Mouse (Mus musculus) neural tube, embryonic 11.5 days (tissue): ENCODE measurements around the gene Pde4d. TPM values are rescaled to one million over a fixed set of nuclear protein-coding genes. Genes with fewer than 3 reads are reported as not detected.

ENCODE experiments used
- ATAC-seq: fragments of 200-750 bp; cut with Nextera tagmentation; 2 replicates; pipeline ENCODE4 v1.8.0; 2017; ENCODE audit warnings: moderate number of reproducible peaks, mild to moderate bottlenecking, moderate TSS enrichment, moderate library complexity; ENCODE audit not compliant: insufficient read depth, low FRiP score, low TSS enrichment
- DNase-seq: peaks from one replicate; pipeline ENCODE4 v3.0.0-alpha.2; 2015; ENCODE audit warnings: low spot score
- H3K27ac ChIP-seq: fragments of 300-500 bp; sonication (generic); 2 replicates; pipeline ENCODE4 v1.5.1; 2014; ENCODE audit warnings: low read depth, mild to moderate bottlenecking, low read length
- H3K27me3 ChIP-seq: fragments of 300-500 bp; sonication (generic); 2 replicates; pipeline ENCODE4 v1.6.1; 2014; ENCODE audit warnings: mild to moderate bottlenecking, low read length, mixed read lengths; ENCODE audit not compliant: control insufficient read depth, insufficient read depth
- H3K36me3 ChIP-seq: fragments of 300-500 bp; sonication (generic); 2 replicates; pipeline ENCODE4 v1.6.1; 2014; ENCODE audit warnings: mild to moderate bottlenecking, low read length, moderate library complexity, mixed read lengths; ENCODE audit not compliant: control insufficient read depth, insufficient read depth
- H3K4me1 ChIP-seq: fragments of 300-500 bp; sonication (generic); 2 replicates; pipeline ENCODE4 v1.6.1; 2014; ENCODE audit warnings: low read length, mixed read lengths; ENCODE audit not compliant: control insufficient read depth, insufficient read depth
- H3K4me2 ChIP-seq: fragments of 300-500 bp; sonication (generic); 2 replicates; pipeline ENCODE4 v1.6.1; 2014; ENCODE audit warnings: low read depth, mild to moderate bottlenecking, moderate library complexity
- H3K4me3 ChIP-seq: fragments of 300-500 bp; sonication (generic); 2 replicates; pipeline ENCODE4 v1.5.1; 2014; ENCODE audit warnings: low read depth, low read length
- H3K9ac ChIP-seq: fragments of 300-500 bp; sonication (generic); 2 replicates; pipeline ENCODE4 v1.6.1; 2014; ENCODE audit warnings: mild to moderate bottlenecking, low read length
- H3K9me3 ChIP-seq: fragments of 300-500 bp; sonication (generic); 2 replicates; pipeline ENCODE4 v1.6.1; 2016; ENCODE audit warnings: low read length; ENCODE audit not compliant: control insufficient read depth
- WGBS: fragments of 180-500 bp; shearing (Covaris S2); extraction: QIAGEN DNeasy Blood & Tissue Kit; methylation state at CpG from one replicate; pipeline ENCODE4 v1.1.7; 2014; 5-methylcytosine and 5-hydroxymethylcytosine counted together
- polyA plus RNA-seq: library from polyadenylated mRNA; unstranded; fragments of >200 nt; fragmentation: Nextera tagmentation; extraction: Ambion mirVana; gene quantifications from 2 replicates; pipeline ENCODE4 v1.2.1, GENCODE M21; 2014

Gene Pde4d
- polyA plus RNA-seq, 1 experiment from 2014 or later: 11.1 TPM

DNA sequence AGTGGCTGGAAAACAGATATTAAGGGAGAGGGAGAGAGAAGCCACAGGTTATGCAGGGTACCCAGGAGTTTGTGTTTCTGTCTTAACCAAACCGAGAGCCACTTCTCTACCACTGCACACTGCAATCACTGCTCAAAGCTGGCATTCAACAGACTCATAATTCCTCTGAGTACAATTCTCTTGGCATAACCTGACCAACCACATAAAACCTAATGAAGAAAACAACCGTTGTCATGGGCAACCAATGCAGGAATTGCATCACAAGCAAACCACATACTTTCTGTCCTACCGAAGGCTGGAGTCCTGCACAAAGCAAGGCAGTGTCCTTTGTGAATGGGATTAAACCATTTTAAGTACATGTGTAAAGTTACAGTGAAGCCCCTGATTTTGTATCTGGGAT is 793.4 kb downstream of the Pde4d start:
- H3K4me1 ChIP-seq: no peaks in the 10 kb centered on the region
- H3K4me2 ChIP-seq: no peak overlapping the region
- no peak overlapping the region for H3K27ac ChIP-seq
- DNase-seq (no peak), ATAC-seq (no peak)
- no peaks in the 10 kb centered on the region for H3K9me3 ChIP-seq
- H3K4me3 ChIP-seq: no peak overlapping the region
- 79% methylated on average over 3 of the region's 3 CpGs for WGBS
- no peaks in the 10 kb centered on the region for H3K27me3 ChIP-seq
- no peaks in the 10 kb centered on the region for H3K36me3 ChIP-seq
- no peak overlapping the region for H3K9ac ChIP-seq

DNA sequence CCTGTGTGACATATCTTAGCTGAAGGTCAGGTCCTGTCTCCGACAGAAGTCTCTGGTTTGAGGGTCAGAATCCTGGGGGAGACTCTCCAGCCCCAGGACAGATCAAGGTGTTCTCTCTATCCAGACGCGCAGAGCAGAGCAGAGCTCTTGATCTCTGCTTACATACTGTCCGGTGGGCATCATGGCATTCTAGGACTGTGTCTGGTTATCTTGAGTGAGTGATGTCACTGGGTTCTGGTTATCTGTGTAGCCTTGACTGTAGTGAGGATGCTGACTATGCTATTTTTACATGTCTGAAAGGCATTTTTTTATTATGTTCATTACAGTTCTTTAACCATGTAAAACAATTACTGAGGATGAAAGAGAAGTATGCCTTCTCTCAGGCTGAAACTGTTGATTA is 797.3 kb downstream of the Pde4d start:
- ATAC-seq: no peak
- H3K4me1 ChIP-seq: no peaks in the 10 kb centered on the region
- no peak overlapping the region for H3K4me2 ChIP-seq
- DNase-seq: no peak
- no peaks in the 10 kb centered on the region for H3K27me3 ChIP-seq
- no peaks in the 10 kb centered on the region for H3K36me3 ChIP-seq
- no peak overlapping the region for H3K9ac ChIP-seq
- H3K27ac ChIP-seq: no peak overlapping the region
- H3K4me3 ChIP-seq: no peak overlapping the region
- no peaks in the 10 kb centered on the region for H3K9me3 ChIP-seq
- WGBS: 94% methylated on average over 4 of the region's 4 CpGs

DNA sequence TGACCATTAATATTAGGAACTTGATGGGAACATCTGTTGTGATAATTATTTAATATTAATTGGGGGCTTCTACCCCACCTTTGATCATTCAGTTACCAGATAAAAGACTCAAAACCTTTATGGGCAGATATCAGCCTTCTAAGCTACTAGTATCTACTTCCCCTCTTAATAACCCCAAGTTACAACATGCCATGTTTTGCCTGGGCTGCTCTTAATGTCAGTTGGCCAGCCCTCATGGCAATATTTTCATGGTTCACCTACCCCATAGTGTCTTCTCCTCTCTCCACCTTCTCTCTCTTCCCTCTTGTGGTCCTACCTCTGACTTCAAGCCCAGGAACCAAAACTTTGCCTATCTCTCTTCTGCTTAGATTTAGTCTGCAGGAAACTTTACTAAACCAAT is 799.6 kb downstream of the Pde4d start:
- no peak overlapping the region for H3K27ac ChIP-seq
- H3K9ac ChIP-seq: no peak overlapping the region
- no peaks in the 10 kb centered on the region for H3K4me1 ChIP-seq
- H3K36me3 ChIP-seq: no peaks in the 10 kb centered on the region
- H3K4me3 ChIP-seq: no peak overlapping the region
- DNase-seq (no peak), ATAC-seq (no peak)
- H3K9me3 ChIP-seq: no peaks in the 10 kb centered on the region
- no peaks in the 10 kb centered on the region for H3K27me3 ChIP-seq
- no peak overlapping the region for H3K4me2 ChIP-seq

DNA sequence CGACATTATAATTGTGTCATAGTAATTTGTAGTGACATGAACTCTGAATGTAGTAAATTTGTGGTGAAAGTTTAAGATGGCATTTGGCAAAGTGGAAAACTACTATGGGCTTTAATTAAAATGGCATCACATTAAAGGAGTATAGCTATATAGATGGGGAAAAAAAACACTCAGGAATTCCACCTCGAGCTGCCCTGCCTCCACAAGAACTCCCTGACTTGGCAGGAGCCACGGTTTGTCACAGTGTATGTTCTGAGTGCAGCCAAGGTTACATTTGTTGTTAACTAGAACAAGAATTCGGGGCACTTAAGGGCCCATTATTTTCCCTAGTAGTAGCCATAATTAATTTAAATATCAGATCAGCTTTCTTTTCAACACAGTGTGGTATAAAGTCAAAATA is 805.9 kb downstream of the Pde4d start:
- H3K27ac ChIP-seq: no peak overlapping the region
- DNase-seq: no peak
- H3K4me3 ChIP-seq: no peak overlapping the region
- H3K4me1 ChIP-seq: no peaks in the 10 kb centered on the region
- H3K27me3 ChIP-seq: no peaks in the 10 kb centered on the region
- H3K4me2 ChIP-seq: no peak overlapping the region
- no peaks in the 10 kb centered on the region for H3K9me3 ChIP-seq
- WGBS: 72% methylated on average over 4 of the region's 4 CpGs
- no peaks in the 10 kb centered on the region for H3K36me3 ChIP-seq
- ATAC-seq: no peak
- no peak overlapping the region for H3K9ac ChIP-seq

DNA sequence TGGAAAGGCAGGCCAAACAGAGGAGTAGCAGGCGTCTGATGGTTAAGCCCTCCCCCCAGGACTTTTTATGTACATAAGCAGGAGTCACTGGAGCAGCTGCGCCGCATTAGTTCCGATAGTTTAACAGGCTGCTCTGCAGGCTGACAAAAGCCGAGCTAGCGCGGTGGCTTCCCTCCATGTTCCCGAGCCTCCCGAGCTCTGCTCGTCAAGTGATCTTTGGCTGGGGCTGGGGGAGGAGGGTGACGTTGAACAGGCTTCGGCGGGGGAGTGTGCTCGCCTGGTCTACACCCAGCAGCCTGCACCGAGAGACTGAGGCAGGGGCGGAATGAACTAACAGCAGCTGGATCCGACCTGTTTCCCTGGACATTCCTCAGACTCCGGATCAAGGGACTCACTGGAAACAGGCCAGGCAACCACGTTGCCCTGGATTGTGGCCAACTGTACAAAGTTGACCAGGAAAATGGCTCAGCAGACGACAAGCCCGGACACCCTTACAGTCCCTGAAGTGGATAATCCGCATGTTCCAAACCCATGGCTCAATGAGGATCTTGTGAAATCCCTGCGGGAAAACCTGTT is 810.6 kb downstream of the Pde4d start:
- Histone ChIP-seq H3K4me3 (peak overlapping the region; percentile 48), H3K9me3 (no peaks in the 10 kb centered on the region), H3K27me3 (no peaks in the 10 kb centered on the region), H3K9ac (peak overlapping the region; percentile 50), H3K4me1 (no peaks in the 10 kb centered on the region), H3K27ac (peak overlapping the region; percentile 58), H3K36me3 (no peaks in the 10 kb centered on the region), H3K4me2 (peak overlapping the region; percentile 74)
- ATAC-seq (peak; percentile 94), DNase-seq (peak; percentile 86)
- WGBS: under 1% methylated on average over 23 of the region's 23 CpGs

DNA sequence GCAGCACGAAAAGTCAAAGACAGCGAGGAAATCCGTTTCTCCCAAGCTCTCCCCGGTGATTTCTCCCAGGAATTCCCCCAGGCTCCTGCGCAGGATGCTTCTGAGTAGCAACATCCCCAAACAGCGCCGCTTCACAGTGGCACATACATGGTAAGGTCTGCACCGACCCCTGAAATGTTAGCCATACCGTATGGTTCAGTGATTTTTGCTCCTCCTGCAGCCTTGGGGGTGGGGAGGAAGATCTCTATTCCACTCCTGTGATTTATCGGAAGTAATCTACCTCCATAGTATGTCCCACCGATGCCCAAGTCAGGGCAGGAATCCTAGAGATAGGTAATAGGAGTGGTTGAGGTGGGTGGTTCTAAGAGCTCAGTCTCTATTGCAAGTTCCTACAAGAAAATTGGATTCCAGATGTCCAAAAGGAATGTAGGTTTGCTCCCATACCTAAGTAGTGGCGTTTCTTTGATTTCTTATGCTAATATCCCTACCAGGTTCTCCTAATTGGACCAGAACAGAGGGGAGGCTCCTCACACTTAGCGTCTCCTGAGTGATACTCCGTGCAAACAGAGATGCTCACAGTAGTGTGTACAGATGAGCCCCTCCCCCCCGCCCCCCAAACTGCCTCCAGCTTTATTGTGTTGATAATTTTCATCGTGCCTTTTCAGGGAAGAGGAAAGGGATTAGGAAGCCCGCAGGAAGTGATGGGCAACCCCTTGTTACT is 811.2 kb downstream of the Pde4d start:
- ATAC-seq (peak; percentile 65), DNase-seq (no peak)
- H3K4me1 ChIP-seq: no peaks in the 10 kb centered on the region
- peak overlapping the region; percentile 74 for H3K4me2 ChIP-seq
- peak overlapping the region; percentile 58 for H3K27ac ChIP-seq
- no peaks in the 10 kb centered on the region for H3K36me3 ChIP-seq
- H3K27me3 ChIP-seq: no peaks in the 10 kb centered on the region
- peak overlapping the region; percentile 48 for H3K4me3 ChIP-seq
- 2% methylated on average over 17 of the region's 17 CpGs for WGBS
- no peaks in the 10 kb centered on the region for H3K9me3 ChIP-seq
- peak overlapping the region; percentile 50 for H3K9ac ChIP-seq

DNA sequence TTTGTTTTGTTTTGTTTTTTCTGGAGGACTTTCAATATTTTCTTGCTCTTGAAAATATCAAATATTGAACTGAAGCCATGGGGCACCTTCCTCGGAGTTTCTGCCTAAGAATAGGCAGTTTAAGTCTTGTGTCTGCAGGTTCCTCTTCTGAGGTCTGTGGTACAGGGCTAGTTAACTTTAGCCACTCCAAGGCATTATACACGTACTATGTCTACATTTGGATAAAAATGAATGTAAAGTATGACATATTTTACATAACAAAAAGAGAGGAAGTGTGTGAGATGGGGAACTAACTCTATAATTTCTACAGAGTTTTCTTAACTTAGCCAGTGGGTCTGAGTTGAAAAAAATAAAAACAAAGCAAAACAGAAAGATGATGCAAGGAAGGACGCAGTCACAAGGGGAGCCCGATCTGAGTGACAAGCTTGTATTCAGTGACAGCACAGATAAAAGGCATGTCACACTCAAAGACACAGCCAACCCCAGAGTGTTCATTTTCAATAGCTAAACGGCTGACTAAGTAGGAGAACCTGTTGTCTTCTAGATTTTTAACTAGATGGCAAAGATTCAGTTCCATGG is 812.0 kb downstream of the Pde4d start:
- Histone ChIP-seq H3K4me2 (peak overlapping the region; percentile 74), H3K9me3 (no peaks in the 10 kb centered on the region), H3K9ac (no peak overlapping the region), H3K36me3 (no peaks in the 10 kb centered on the region), H3K27ac (no peak overlapping the region), H3K27me3 (no peaks in the 10 kb centered on the region), H3K4me1 (no peaks in the 10 kb centered on the region), H3K4me3 (0 out of 2 replicates have a peak overlapping the region, but pooled peaks have one; percentile 48)
- DNase-seq: no peak
- 41% methylated on average over 5 of the region's 5 CpGs for WGBS
- no peak for ATAC-seq

DNA sequence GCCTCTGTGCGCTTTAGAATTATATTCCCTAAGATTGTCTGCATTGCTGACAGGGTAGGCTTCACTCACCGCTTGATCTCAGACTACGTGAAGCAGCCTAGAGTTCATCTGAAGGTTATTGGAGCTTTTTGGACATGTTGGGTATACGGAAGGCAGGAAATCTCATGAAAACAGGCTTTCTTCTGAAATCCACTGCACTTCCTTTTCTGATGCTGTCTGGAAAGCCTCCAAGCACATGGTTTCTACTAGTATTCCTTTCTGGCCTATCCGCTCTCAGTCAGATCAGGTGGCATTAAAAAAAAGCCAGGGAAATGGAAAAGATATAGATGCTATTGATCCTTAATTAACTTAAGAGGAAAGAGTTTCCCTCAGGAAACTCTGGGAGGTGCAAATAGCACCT is 812.8 kb downstream of the Pde4d start:
- Histone ChIP-seq H3K9me3 (no peaks in the 10 kb centered on the region), H3K36me3 (no peaks in the 10 kb centered on the region), H3K4me2 (peak overlapping the region; percentile 13; the same call in 1 of the 2 replicates), H3K4me3 (no peak overlapping the region), H3K9ac (no peak overlapping the region), H3K4me1 (no peaks in the 10 kb centered on the region), H3K27ac (no peak overlapping the region), H3K27me3 (no peaks in the 10 kb centered on the region)
- no peak for ATAC-seq
- 82% methylated on average over 5 of the region's 5 CpGs for WGBS
- no peak for DNase-seq

DNA sequence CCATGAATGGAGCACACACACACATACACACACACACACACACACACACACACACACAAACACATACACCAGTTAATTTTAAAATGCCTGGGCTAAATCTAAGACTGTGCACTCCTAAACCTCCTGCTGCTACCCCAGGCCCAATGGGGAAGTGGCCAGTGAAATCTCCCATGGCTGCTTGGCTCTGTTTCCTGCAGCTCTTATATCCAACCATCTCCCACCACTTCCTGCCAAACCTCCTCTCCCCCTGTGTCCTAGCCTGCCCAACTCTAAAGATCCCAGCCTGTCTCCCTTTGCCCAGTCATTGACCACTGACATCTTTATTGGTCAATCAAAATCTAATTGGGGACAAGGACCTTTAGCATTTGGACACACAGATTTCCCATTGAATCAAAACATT is 814.1 kb downstream of the Pde4d start:
- DNase-seq (no peak), ATAC-seq (no peak)
- H3K36me3 ChIP-seq: no peaks in the 10 kb centered on the region
- H3K9me3 ChIP-seq: no peaks in the 10 kb centered on the region
- no peak overlapping the region for H3K27ac ChIP-seq
- H3K9ac ChIP-seq: no peak overlapping the region
- H3K4me3 ChIP-seq: no peak overlapping the region
- H3K27me3 ChIP-seq: no peaks in the 10 kb centered on the region
- H3K4me1 ChIP-seq: no peaks in the 10 kb centered on the region
- H3K4me2 ChIP-seq: no peak overlapping the region
